Mouse (Mus musculus) duodenum, adult 2 months (tissue): Measurements from ENCODE around the gene Cisd1. TPM values are rescaled to one million over a fixed set of nuclear protein-coding genes. Genes with fewer than 3 reads are reported as not detected.

ENCODE experiments used
- polyA plus RNA-seq: library from polyadenylated mRNA; depleted of rRNA; stranded (reverse); fragments of >200 nt; gene quantifications from 2 replicates; pipeline ENCODE4 v1.2.3, GENCODE M21; 2012; ENCODE audit warnings: low replicate concordance; rRNA removed

Gene Cisd1
- 153 and 159 TPM in 2 replicates for polyA plus RNA-seq

GRCm38 (mm10) chr10:71344579-71345143, at the start of gene Cisd1:
Gene Cisd1 (minus strand): TSS chr10:71344954.

DNA sequence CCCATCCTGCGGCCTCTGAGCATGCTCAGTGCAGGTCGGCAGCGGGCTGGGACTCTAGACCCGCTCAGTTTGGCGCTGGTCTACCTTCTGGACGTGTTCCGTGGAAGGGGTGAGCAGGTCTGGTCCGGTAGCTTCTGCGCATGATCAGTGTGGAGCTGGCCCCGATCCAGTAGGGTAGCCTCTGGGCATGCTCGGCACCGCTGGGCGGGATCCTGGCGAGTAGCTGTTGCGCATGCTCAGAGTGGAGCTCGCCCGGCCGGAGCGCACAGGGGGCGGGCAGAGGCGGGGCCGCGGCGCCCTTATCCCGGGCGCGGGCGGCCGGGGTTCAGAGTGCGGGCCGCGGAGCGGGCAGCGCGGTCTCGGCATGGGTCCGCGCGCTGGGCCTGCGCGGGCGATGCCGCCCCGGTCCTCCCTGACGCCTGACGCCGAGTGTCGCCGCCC, 2.8 kb upstream of the Cisd1 start, which contains the start of gene Ipmk:
Gene Ipmk (plus strand): TSS at position 255 of the 441 bp plus-strand sequence.

GRCm38 (mm10) chr10:71285126-71285580, 59.6 kb downstream of the Cisd1 start, which contains the start of gene Ube2d1:
Gene Ube2d1 (minus strand): TSS chr10:71285262.

Other genes starting within 250 kb of the Cisd1 start
- 1.2 and 2.3 TPM in 2 replicates for gene Bicc1, start 185.3 kb downstream of the Cisd1 start, polyA plus RNA-seq
- 4.0 and 4.9 TPM in 2 replicates for gene Tfam, start 106.7 kb downstream of the Cisd1 start, polyA plus RNA-seq
- gene Ube2d1, start 59.7 kb downstream of the Cisd1 start, polyA plus RNA-seq = 7.9 and 10.9 TPM in 2 replicates
- gene Ipmk, start 2.8 kb upstream of the Cisd1 start, polyA plus RNA-seq = 14.4 and 68.8 TPM in 2 replicates